Mouse (Mus musculus) 3T3-L1 (cell line): ENCODE data around the gene Fndc5.

Experiments
- DNase-seq: peaks from one replicate; pipeline ENCODE4 v3.0.0-alpha.2; 2015; ENCODE audit warnings: low read depth, low spot score

Gene Fndc5

DNA sequence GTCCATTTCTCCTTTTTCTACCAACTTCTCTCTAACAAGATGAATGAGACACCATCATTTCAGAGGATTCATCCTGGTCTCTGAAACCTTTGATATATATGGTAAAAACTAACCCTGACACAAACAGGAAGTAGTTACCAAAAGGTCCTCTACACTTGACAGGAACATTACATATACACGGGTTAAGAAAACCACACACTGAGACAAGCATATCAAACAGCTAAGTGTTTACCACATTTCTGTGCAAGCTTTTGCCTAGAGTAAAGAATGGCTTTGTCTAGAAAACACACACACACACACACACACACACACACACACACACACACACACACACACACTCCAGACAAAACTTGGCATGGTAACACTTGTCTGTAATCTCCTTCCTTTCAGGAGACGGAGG lies 9.6 kb downstream of the Fndc5 start:
- no peak for DNase-seq

DNA sequence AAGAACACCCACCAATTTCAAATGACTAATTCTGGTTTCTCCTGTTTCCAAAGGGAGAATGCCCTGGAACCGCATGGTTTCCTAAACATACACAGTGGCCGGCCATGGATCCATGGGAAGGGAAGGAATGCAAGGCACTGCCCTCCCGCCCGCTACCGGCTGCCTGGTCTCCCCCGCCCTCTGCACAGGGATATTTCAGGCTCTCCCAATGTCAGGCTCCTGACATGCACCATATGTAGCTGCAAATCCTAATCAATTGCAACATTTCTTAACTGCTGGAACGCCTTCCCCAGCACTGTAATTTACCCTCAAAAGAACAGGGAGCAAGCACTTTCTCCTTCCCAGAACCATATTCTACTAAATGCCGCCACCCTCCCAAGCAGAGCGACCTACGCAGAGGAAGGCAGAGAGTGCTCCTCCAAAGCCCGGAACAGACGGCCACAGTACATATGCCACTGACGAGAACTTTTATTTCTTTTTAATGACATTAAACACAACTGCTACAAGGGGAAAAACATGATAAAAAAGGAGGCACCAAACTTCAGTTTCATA lies 10.8 kb downstream of the Fndc5 start:
- no peak for DNase-seq

DNA sequence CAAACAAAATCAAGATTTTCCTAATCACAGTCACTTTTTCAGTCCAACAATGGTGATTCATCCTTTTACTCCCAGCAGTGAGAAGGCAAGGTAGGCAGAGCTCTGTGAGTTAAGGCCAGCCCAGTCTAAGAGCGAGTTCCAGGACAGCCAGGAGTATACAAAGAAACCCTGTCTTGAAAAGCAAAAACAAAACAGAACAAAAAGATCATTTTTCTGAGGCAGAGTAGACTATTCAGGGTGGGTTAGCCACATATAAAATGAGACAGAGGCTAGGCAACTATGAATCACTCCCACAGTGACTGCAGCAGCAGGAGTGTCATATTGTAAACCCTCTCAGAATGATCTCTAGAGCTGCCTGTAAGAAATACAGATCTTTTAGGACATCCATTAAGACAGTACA lies 12.5 kb downstream of the Fndc5 start:
- DNase-seq = no peak

DNA sequence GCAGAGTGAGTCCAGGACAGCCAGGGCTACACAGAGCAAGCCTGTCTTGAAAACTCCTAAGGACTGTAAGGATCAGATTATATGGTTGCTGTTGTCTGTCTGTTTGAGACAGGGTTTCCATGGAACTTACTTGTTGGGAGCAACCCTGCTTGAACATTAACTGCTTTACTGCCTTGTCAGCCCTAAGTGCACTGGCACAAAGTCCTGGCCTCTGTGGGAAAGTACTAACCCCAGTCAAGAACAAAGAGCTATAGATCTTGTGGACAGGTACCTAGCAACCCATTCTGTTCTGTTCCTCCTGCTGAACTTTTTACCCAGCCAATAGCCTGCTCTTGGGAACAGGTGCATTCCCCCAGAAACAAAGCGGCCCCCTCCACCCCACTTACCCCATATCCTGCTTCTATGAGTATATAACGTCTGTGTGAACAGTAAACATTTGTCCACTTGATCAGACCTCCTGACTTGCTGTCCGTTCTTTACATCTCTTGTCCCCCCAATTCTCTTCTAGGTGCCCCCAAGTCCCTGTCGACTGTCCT lies 14.5 kb downstream of the Fndc5 start:
- DNase-seq = no peak

DNA sequence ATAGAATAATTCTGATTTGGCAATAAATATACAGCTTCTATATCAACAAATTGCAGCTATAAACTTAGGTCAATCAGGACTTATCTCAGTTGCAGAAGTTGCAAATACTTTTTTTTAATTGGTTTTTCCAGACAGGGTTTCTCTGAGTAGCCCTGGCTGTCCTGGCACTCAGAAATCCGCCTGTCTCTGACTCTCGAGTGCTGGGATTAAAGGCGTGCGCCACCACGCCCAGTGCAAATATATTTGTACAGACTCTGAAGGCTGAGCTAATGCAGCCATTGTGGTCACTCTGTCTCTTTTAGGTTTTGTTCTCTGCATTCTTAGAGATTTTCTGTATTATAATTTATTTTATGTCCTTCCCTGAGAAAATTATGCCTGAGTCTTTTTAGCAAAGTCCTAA lies 20.7 kb downstream of the Fndc5 start:
- DNase-seq = no peak

DNA sequence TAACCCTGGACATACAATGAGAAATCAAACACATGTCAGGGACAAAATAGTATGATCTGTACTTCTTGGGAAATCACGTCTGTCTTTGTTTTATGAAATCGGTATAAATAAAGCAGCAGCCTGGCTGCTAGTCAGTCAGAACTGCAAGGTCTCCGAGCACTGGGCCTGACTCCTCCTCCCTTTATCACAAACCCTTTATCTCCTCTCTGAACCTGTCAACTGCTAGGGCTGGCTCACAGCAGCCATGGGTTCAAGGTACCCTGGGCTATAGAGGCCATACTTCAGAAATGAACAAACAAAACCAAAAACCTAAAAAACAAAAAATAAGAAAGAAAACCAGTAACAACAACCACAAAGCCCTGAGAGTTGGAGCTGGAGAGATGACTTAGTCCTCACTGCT lies 21.8 kb downstream of the Fndc5 start:
- DNase-seq = no peak

DNA sequence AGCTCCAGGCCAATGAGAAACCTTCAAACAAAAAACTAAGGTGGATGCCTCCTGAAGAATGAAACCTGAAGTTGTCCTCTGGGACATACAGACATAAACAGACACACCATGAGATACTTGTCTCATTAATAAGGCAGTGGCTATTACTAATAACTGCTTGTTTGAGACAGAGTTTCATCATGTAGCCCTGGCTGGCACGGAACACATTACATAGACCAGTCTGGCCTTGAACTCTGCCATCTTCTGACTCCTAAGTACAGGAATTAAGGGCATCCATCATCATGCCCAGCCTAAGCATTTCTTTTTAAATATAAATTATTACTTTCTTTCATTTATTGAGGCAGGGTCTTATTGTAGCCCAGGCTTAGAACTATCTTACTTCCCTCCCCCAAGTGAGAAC lies 24.3 kb downstream of the Fndc5 start:
- no peak for DNase-seq

DNA sequence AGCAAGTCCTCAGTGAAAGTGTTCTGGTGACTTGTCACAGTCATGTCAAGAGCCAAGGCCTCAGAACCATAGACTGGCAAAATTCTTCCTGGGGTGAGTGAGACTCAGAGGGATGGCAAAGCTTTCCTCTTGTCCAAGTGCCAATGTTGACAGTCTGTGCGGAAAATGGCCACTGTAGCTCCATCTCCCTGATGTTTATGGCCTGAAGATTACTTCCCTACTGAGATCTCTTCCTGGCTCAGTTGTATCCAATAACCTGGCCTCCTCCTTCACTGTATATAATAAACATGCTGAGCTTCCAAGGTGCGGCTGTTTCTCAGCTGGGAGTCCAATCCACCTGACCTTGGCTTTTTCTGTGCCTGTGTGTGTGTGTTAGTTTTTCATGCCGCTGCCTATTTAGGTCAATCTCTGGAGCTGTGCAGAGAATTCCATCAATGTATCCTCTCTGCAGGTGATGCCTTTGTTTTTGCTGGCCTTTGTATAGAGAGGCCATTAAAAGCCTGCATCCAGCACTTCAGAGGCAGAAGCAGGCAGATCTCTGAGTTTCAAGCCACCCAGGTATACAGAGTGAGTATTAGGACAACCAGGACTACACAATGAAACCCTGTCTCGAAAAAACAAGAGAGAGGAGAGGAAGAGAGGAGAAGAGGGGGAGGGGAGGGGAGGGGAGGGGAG lies 24.9 kb downstream of the Fndc5 start:
- no peak for DNase-seq

DNA sequence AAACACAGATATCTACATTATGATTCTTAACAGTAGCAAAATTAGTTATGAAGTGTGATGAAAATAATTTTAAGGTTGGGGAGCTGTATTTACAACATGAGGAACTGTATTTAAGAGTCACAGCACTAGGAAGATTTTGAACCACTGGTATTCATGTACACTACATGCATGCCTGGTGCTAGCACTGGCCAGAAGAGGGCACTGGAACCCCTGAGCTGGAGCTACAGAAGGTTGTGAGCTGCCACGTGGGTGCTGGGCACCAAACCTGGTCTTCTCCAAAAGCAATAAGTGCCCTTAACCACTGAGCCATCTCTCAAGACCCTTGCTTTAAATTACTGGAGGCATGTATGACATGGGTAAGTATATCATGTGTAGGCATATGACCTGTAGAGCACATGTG lies 35.7 kb downstream of the Fndc5 start:
- peak; percentile 19 for DNase-seq

DNA sequence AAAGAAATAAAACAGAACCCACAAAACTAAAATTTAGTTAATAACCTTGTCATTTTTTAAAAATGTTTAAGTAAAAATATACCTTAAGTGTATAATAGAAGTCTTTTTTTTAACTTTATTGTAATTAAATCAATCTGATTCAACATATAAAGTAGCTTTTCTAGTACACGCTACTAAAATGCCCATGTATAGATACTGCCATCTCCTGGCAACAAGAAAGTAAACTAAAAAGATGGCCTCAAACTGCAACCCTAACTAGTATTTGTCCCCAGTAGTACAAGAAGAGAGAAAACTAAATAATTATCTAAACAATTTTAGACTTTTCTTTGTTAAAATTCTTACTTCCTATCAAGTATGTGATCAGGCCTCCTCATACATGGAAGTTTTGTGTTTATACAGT lies 42.8 kb downstream of the Fndc5 start:
- no peak for DNase-seq

DNA sequence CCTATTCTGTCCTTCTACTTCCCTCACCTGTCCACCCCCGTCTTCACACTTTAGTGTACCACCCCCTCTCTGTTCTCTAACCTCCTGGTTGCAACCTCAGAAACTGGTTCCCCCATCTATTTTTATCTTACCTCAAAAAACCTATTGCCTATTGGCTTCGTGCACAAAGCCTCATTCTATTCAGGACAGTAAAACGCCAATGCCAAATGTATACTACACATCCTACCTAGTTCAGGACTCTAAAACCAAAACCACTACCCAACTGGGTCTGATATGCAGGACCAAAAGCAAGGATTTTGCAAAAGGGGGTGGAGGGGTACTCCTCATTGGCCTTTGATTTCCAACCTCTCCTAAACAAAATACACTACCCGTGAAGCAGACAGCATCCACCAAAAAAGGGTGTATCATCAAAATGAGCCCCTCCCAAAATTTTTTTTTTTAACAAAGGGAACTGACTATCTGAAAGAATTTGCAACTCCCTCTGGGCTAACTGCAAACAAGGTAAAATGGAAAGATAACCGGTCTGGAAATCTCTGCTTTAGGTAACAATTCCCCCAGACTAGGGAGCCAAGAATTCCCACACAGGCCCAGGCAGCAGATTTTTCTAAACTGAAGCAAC lies 51.4 kb downstream of the Fndc5 start:
- DNase-seq = no peak

DNA sequence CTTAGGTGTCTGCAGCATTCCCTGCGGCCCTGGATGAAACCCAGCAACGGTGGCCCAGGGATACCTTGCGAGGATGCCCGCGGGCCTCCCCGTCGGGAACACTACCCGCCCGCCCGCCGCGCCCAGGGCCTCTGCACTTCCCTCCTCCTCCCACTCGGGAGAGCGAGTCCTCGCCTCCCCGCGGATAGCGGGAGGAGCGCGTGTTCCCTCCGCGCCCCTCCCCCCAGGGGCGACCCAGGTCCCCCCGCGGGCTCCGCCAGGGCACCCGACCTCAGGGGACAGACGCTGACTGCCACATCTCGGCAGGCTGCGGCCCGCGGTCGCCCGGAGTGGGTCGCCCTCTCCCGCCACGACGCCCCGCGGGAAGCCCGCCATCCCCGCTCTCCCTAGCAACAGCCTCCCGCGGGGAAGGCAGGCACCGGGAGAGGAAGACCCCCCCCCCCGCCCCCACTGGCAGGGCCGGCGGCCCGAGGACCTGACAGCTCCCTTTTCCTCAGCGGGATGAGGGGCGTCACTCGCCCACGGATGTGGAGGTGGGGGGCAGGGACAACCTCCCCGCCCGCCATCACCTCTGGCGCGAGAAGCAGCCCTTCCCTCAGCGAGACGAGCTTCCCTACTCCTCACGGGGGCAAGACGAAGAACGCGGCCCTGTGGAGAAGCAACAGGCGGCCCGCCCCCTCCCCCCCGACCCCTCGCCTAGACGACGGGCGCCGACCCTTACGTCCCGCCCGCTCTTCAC lies 52.2 kb downstream of the Fndc5 start:
- no peak for DNase-seq

DNA sequence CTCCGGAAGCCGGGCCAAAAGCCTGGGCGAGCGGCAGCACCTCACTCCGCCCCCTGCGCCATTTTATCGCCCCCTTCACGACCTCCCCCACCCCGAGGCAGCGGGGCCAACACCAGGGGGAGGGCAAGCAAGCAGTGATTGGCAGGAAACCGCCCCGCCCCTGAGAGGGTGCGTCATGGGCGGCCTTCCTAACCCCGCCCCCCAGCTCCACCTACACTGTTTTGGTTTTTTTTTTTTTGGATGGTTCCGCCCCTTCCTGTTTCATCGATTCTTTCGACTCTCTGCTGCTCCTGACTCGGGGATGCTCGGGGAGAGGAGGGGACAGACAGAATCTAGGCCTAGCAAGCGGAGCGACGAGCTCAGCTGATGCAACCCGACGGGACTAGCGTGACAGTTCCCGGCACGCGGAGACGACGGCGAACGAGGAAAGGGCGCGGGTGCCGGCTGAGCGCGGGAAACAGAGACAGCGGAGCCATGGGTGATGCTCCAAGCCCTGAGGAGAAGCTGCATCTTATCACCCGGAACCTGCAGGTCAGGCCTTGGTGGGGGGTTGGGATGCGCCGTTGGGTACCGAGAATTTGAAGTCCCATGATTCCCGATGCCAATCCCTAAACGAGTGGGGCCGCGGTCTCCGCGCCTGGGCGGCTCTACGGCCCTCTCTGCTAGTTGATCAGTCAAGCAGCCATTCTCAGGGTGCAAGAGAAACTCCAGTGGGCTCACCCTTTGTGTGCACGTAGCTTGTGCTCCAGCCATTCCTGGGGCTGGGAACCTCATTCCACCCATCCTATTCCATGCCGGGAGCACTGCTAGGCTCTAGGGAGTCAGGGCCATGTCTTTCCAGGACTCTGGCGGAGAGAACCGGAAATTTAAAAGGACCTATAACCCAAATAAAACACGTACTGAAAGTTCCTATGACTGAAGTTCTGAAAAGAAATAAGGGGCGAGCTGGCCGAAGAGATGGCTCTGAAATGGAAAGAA lies 53.0 kb downstream of the Fndc5 start, which contains the start of the genes S100pbp and Yars:
S100pbp (minus strand) TSS at position 186 of the 978 bp plus-strand sequence.
Yars (plus strand) TSS at position 219 of the 978 bp plus-strand sequence.
- peak; percentile 98 for DNase-seq

DNA sequence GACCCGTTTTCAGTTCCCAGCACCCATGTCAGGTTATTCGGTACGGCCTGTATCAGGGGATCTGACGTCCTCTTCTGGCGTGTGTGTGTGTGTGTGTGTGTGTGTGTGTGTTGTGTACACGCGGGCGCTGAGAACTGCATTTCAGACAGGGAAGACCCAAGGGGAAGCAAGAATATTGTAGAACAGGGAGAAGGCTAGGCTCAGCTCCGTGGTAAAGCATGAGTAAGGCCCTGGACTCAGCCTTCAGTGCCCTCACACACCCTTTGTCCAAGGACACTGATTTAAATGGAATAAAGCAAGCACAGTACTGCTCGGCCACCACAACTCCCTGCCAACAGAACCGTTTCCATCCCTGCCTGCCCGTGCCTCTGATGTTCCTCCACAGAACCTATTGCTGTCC lies 53.7 kb downstream of the Fndc5 start:
- peak; percentile 43 for DNase-seq

DNA sequence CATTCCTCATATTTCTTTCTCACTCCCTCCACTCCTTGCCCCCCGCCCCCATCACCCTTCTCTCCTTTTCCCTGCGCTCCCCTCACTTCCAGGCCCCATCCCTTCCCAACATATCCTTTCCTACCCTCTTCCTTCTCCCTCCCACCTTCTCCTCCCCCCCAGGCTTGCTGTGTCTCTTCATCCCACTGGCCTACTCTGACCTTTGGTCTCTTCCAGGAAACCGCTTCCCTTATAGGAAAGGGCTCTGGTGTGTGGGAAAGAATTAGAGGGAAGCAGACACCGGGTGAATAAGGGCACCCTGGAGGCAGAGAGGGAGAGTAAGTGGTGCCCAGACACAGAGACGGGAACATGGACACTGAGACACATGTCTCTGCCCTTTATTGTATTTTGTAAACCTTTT lies 54.9 kb downstream of the Fndc5 start:
- no peak for DNase-seq
